Mouse (Mus musculus): ENCODE results near the gene Olfr1101.

Olfr1101 gene

GRCm38 (mm10) chr2:86991121-86991520 lies at the start of gene Olfr1101:
Gene Olfr1101, minus strand, starts transcription at chr2:86991221.
- Histone ChIP-seq H3K36me3 (ENCODE audit: control insufficient read depth, insufficient read depth, low read length, poor library complexity, severe bottlenecking) (no peaks in the 10 kb centered on the region), H3K27me3 (ENCODE audit: control insufficient read depth, insufficient read depth, low read length, poor library complexity, severe bottlenecking) (no peaks in the 10 kb centered on the region)
- DNase-seq (ENCODE audit: low read depth, low spot score) = no peak

DNA sequence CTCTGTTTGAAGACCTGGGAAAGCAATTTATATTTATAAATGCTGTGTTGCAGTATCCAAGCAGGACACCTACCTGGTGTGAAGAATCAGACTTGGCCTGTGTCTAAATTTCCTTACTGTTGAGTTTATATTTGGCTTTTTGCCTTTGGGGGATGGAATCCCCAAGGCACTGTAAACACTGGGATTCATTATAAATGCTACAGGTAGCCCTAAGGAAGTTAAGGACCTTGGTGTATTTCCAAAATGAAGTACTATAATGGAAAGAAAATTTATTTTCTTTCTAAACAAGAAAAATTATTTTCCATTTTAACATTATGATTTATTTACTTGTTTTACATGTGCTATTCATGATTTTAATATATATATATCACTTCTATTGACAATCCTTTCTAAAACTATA lies 45.4 kb upstream of the Olfr1101 start, which contains the start of gene Olfr1105:
Olfr1105 (minus strand) TSS at position 101 of the 400 bp plus-strand sequence.
- H3K36me3 ChIP-seq (ENCODE audit: control insufficient read depth, insufficient read depth, low read length, poor library complexity, severe bottlenecking) = no peaks in the 10 kb centered on the region
- no peaks in the 10 kb centered on the region for H3K27me3 ChIP-seq (ENCODE audit: control insufficient read depth, insufficient read depth, low read length, poor library complexity, severe bottlenecking)
- DNase-seq (ENCODE audit: low read depth, low spot score) = no peak

- DNase-seq (ENCODE audit: low read depth, low spot score) = no peak
Observed at GRCm38 (mm10) chr2:87026980-87027379, 36.0 kb upstream of the Olfr1101 start, which contains the start of gene Olfr1104. Gene Olfr1104, minus strand, starts transcription at chr2:87027080.

GRCm38 (mm10) chr2:86998098-86998497 lies 7.1 kb upstream of the Olfr1101 start, which contains the start of gene Olfr1102:
Gene Olfr1102, plus strand, starts transcription at chr2:86998398.
- no peaks in the 10 kb centered on the region for H3K36me3 ChIP-seq (ENCODE audit: control insufficient read depth, insufficient read depth, low read length, poor library complexity, severe bottlenecking)
- no peak for DNase-seq (ENCODE audit: low read depth, low spot score)
- no peaks in the 10 kb centered on the region for H3K27me3 ChIP-seq (ENCODE audit: control insufficient read depth, insufficient read depth, low read length, poor library complexity, severe bottlenecking)

More at GRCm38 (mm10) chr2:87026980-87027379, 36.0 kb upstream of the Olfr1101 start, which contains the start of gene Olfr1104:
- H3K36me3 ChIP-seq (ENCODE audit: control insufficient read depth, insufficient read depth, low read length, poor library complexity, severe bottlenecking) = no peaks in the 10 kb centered on the region
- H3K27me3 ChIP-seq (ENCODE audit: control insufficient read depth, insufficient read depth, low read length, poor library complexity, severe bottlenecking) = no peaks in the 10 kb centered on the region

DNA sequence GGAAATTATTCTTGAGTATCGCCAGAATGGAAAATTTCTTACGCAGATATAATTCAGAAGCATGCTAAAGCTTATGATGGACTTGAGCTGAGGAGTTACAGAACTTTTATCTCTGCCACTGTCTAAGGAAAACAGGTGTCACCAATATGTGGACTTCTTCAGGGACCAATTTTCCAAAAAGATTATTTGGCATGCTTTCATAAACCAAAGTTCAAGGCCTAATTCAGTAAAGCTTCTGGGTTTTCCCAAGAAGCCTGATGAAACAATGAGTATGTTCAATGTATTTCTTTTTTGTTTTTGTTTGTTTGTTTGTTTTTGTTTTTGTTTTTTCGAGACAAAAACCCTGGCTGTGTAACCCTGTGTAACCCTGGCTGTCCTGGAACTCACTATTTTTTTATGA lies 11.2 kb downstream of the Olfr1101 start, which contains the start of gene Olfr1100:
Olfr1100 (minus strand) TSS at position 101 of the 400 bp plus-strand sequence.
- Histone ChIP-seq H3K27me3 (ENCODE audit: control insufficient read depth, insufficient read depth, low read length, poor library complexity, severe bottlenecking) (no peaks in the 10 kb centered on the region), H3K36me3 (ENCODE audit: control insufficient read depth, insufficient read depth, low read length, poor library complexity, severe bottlenecking) (no peaks in the 10 kb centered on the region)
- no peak for DNase-seq (ENCODE audit: low read depth, low spot score)

- Histone ChIP-seq H3K27me3 (ENCODE audit: control insufficient read depth, insufficient read depth, low read length, poor library complexity, severe bottlenecking) (no peaks in the 10 kb centered on the region), H3K36me3 (ENCODE audit: control insufficient read depth, insufficient read depth, low read length, poor library complexity, severe bottlenecking) (no peaks in the 10 kb centered on the region)
- no peak for DNase-seq (ENCODE audit: low read depth, low spot score)
Observed at GRCm38 (mm10) chr2:86960593-86960992, 30.4 kb downstream of the Olfr1101 start, which contains the start of gene Olfr1099. Gene Olfr1099, minus strand, starts transcription at chr2:86960693.
